Mouse (Mus musculus) limb, embryonic 12.5 days (tissue): ENCODE results near the gene Sema6c. TPM values are rescaled to one million over a fixed set of nuclear protein-coding genes. Genes with fewer than 3 reads are reported as not detected.

Source experiments
- ATAC-seq: fragments of 200-750 bp; cut with Nextera tagmentation; 2 replicates; pipeline ENCODE4 v1.8.0; 2017; ENCODE audit warnings: low read depth, moderate TSS enrichment; ENCODE audit not compliant: insufficient number of reproducible peaks, insufficient read depth, low FRiP score, low TSS enrichment
- H3K27ac ChIP-seq: fragments of 300-500 bp; sonication (generic); 2 replicates; pipeline ENCODE4 v1.5.1; 2016; ENCODE audit warnings: mild to moderate bottlenecking, moderate library complexity
- H3K27me3 ChIP-seq: fragments of 300-500 bp; sonication (generic); 2 replicates; pipeline ENCODE4 v1.6.1; 2016; ENCODE audit warnings: mild to moderate bottlenecking, moderate library complexity
- H3K36me3 ChIP-seq: fragments of 300-500 bp; sonication (generic); 2 replicates; pipeline ENCODE4 v1.6.1; 2016; ENCODE audit warnings: mild to moderate bottlenecking, moderate library complexity
- H3K4me1 ChIP-seq: fragments of 300-500 bp; sonication (generic); replicated peaks from 2 replicates; pipeline ENCODE4 v1.6.1; 2016
- H3K4me2 ChIP-seq: fragments of 300-500 bp; sonication (generic); 2 replicates; pipeline ENCODE4 v1.6.1; 2016; ENCODE audit warnings: mild to moderate bottlenecking, moderate library complexity
- H3K4me3 ChIP-seq: fragments of 300-500 bp; sonication (generic); replicated peaks from 2 replicates; pipeline ENCODE4 v1.5.1; 2016; ENCODE audit warnings: mild to moderate bottlenecking
- H3K9ac ChIP-seq: fragments of 300-500 bp; sonication (generic); replicated peaks from 2 replicates; pipeline ENCODE4 v1.6.1; 2016; ENCODE audit warnings: mild to moderate bottlenecking, moderate library complexity
- H3K9me3 ChIP-seq: fragments of 300-500 bp; sonication (generic); 2 replicates; pipeline ENCODE4 v1.6.1; 2016; ENCODE audit warnings: mild to moderate bottlenecking, moderate library complexity
- WGBS: fragments of 180-500 bp; shearing (Covaris S2); methylation state at CpG from one replicate; pipeline ENCODE4 v1.1.7; 2016; 5-methylcytosine and 5-hydroxymethylcytosine counted together
- polyA plus RNA-seq: library from polyadenylated mRNA; unstranded; fragments of >200 nt; fragmentation: Nextera tagmentation; extraction: Ambion mirVana; gene quantifications from 2 replicates; pipeline ENCODE4 v1.2.1, GENCODE M21; 2016

The Sema6c gene
- polyA plus RNA-seq, 1 experiment from 2014 or later, result 23.7 TPM

DNA sequence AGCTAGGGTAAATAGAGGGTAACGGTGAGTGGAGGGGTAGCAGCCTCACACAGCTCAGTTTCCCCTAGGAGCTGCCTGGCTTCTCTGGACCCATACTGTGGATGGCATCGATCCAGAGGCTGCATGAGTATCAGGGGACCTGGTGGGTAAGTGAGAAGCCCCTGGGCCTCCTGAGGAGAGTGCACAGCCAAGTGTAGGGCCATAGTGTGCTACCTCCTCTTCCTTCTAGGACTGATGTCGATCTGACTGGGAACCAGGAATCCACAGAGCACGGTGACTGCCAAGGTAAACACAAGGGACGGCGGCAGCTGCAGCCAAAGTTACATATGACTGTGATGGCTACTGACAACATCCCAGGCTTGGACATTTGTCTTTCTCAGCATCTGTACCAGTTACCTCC lies 10.8 kb downstream of the Sema6c start:
- Histone ChIP-seq H3K9ac (no peak overlapping the region), H3K27me3 (peaks cover 53% of the 10 kb centered on the region), H3K4me2 (no peak overlapping the region), H3K27ac (no peak overlapping the region), H3K9me3 (no peaks in the 10 kb centered on the region), H3K4me1 (peaks cover 19% of the 10 kb centered on the region), H3K4me3 (no peak overlapping the region), H3K36me3 (peaks cover 76% of the 10 kb centered on the region)
- 80% methylated on average over 6 of the region's 6 CpGs for WGBS
- no peak for ATAC-seq

DNA sequence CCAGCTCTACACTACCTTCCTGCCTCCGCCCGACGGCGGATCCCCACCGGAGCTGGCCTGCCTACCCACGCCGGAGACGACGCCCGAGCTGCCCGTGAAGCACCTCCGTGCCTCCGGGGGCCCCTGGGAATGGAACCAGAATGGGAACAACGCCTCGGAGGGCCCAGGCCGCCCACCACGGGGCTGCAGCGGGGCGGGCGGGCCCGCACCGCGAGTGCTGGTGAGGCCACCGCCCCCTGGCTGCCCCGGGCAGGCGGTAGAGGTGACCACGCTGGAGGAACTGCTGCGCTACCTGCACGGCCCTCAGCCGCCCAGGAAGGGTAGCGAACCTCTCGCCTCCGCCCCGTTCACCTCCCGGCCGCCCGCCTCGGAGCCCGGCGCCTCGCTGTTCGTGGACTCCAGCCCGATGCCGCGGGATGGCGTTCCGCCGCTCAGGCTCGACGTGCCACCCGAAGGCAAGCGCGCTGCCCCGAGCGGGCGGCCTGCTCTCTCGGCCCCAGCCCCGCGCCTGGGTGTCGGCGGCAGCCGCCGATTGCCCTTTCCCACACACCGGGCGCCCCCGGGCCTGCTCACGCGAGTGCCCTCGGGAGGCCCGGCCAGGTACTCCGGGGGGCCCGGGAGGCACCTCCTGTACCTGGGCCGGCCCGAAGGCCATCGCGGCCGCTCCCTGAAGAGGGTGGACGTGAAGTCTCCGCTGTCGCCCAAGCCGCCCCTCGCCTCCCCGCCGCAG lies 12.4 kb downstream of the Sema6c start:
- Histone ChIP-seq H3K4me1 (peaks cover 19% of the 10 kb centered on the region), H3K4me2 (peak overlapping the region; percentile 48), H3K9ac (peak overlapping the region; percentile 40), H3K36me3 (peaks cover 60% of the 10 kb centered on the region), H3K27ac (no peak overlapping the region), H3K4me3 (peak overlapping the region; percentile 28), H3K27me3 (peaks cover 53% of the 10 kb centered on the region), H3K9me3 (no peaks in the 10 kb centered on the region)
- ATAC-seq, result 0 out of 2 replicates have a peak, but pooled peaks have one; percentile 12
- 20% methylated on average over 83 of the region's 84 CpGs for WGBS

DNA sequence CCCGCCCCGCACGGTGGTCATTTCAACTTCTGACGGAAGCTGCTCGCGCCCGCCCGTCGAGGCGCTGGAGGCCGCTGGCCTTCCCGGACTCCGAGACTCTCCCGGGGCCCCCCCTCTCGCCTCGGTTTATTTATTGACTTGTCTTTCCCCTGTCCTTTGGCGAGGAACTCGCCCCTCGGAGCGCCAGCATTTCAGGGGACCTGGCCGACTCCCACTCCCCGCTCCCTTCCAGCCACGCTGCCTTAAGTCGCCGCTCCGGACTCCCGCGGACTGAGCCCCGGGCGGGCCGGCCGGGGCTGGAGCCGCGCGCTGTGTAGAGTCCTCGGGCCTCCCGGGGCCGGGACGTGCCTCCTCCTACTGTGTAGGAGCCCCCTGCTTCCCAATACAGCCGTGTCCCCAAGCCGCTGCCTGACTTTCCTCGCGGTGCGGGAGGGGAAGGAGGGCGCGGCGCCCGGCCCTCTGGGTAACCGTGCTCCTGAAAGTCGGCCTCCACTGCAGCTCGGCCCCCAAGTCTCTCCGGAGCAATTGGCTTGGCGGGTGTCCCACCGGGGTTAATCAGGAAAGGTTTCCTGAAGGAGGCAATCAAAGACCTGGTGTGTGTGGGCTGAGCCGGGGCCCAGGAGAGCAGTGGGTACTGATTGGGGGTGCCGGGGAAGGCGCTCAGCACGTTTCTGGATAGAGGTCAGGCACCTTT lies 13.1 kb downstream of the Sema6c start:
- 6% methylated on average over 58 of the region's 58 CpGs for WGBS
- Histone ChIP-seq H3K27ac (no peak overlapping the region), H3K27me3 (peaks cover 53% of the 10 kb centered on the region), H3K9me3 (no peaks in the 10 kb centered on the region), H3K9ac (peak overlapping the region; percentile 40), H3K36me3 (peaks cover 53% of the 10 kb centered on the region), H3K4me3 (peak overlapping the region; percentile 28), H3K4me1 (peaks cover 19% of the 10 kb centered on the region), H3K4me2 (peak overlapping the region; percentile 48)
- ATAC-seq, result peak; percentile 49; the same call in 1 of the 2 replicates

DNA sequence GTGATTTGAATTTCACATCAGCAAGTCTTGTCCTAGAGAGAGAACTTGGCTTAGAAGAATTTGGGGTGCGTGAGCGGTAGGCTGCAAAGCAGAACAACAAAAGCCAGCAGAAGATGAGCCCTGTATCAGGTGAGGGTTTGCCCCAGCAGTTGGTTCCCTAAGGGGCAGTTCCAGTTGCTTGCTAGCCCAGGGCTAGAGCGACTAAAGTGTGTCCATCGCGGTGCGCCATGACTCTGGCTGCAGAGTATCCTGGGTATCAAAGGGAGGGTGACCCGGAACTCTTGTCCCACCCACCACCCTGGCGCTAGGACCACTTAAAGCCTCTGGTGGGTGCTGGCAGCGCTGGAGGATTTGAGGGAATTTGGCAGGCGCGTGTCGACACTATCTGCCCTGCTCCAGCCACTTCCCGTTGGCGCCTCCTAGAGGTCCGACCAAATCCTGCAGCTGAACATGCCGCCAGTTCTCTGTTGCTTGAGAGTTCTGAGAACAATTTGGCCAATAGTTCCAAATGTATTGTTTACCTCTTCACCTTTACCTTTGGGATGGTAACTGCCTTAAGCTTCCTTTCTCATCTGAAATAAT lies 13.8 kb downstream of the Sema6c start:
- no peaks in the 10 kb centered on the region for H3K9me3 ChIP-seq
- peaks cover 46% of the 10 kb centered on the region for H3K36me3 ChIP-seq
- peak overlapping the region; percentile 48 for H3K4me2 ChIP-seq
- H3K27ac ChIP-seq, result no peak overlapping the region
- peak overlapping the region; percentile 28; the same call in 1 of the 2 replicates for H3K4me3 ChIP-seq
- 6% methylated on average over 16 of the region's 16 CpGs for WGBS
- no peak overlapping the region for H3K9ac ChIP-seq
- ATAC-seq, result no peak
- H3K27me3 ChIP-seq, result peaks cover 51% of the 10 kb centered on the region
- H3K4me1 ChIP-seq, result peaks cover 19% of the 10 kb centered on the region

DNA sequence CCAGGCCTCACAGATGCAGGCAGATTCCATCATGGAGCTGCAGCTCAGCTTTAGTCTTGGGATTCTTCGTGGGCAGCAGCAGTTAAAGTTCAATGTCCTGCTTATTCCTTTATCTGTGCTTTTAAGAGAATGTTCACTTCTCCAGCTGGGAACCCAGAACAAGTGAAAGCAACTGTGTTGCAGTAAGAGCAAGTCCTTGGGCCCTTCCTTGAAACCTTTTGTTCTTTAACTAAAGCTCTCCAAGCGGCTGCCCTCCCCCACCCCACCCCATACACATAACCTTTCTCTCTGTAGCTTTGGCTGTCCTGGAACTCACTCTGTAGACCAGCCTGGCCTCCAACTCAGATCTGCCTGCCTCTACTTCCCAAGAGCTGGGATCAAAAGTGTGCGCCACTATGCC lies 16.2 kb downstream of the Sema6c start:
- Histone ChIP-seq H3K9me3 (no peaks in the 10 kb centered on the region), H3K27ac (no peak overlapping the region), H3K4me1 (peaks cover 19% of the 10 kb centered on the region), H3K4me2 (no peak overlapping the region), H3K36me3 (peaks cover 22% of the 10 kb centered on the region), H3K4me3 (no peak overlapping the region), H3K9ac (no peak overlapping the region), H3K27me3 (peaks cover 27% of the 10 kb centered on the region)
- ATAC-seq, result no peak
- WGBS, result 75% methylated on average over 3 of the region's 3 CpGs

DNA sequence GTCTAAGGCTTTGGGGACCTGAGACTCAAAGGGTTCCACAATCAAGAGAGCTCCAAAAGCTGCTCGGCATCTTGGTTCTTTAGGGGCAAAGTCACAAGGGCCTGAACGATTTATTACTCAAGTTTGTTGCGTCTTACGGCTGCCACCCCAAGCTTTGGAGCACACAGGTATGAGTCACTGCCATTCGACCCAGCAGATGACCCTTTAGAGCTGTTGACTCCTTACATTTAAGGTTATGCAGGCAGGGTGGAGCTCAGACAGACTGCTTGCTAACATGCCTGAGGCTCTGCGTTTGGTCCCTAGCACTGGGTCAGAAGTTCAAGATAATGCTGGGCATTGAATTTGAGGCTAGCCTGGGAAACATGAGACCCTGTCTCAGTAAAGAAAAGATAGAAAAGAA lies 17.3 kb downstream of the Sema6c start:
- H3K27ac ChIP-seq, result no peak overlapping the region
- H3K9me3 ChIP-seq, result no peaks in the 10 kb centered on the region
- H3K27me3 ChIP-seq, result peaks cover 16% of the 10 kb centered on the region
- peaks cover 14% of the 10 kb centered on the region for H3K36me3 ChIP-seq
- peaks cover 16% of the 10 kb centered on the region for H3K4me1 ChIP-seq
- H3K4me3 ChIP-seq, result no peak overlapping the region
- no peak overlapping the region for H3K4me2 ChIP-seq
- WGBS, result 67% methylated on average over 6 of the region's 6 CpGs
- no peak overlapping the region for H3K9ac ChIP-seq
- ATAC-seq, result no peak

DNA sequence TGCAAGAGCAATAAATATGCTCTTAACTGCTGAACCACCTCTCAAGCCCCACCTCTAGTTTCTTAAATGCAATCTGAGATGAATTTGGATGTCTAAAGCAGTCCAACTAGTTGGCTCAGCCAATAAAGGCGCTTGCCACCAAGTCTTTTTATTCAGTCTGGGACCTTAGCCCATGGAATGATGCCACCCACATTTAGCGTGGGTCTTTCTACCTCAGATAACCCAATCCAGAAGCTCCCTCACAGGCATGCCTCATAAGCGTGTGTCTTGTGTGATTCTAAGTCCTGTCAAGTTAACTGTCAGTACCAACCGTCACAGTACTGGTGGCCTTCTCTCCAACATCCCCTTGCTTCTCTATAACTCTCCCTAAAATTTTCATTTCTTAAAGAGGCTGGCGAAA lies 18.7 kb downstream of the Sema6c start:
- Histone ChIP-seq H3K27ac (no peak overlapping the region), H3K9me3 (no peaks in the 10 kb centered on the region), H3K4me2 (no peak overlapping the region), H3K36me3 (peaks cover 14% of the 10 kb centered on the region), H3K4me3 (no peak overlapping the region), H3K27me3 (peaks cover 2% of the 10 kb centered on the region), H3K4me1 (peaks cover 4% of the 10 kb centered on the region; the same call in 1 of the 2 replicates), H3K9ac (no peak overlapping the region)
- 86% methylated on average over 5 of the region's 5 CpGs for WGBS
- no peak for ATAC-seq

DNA sequence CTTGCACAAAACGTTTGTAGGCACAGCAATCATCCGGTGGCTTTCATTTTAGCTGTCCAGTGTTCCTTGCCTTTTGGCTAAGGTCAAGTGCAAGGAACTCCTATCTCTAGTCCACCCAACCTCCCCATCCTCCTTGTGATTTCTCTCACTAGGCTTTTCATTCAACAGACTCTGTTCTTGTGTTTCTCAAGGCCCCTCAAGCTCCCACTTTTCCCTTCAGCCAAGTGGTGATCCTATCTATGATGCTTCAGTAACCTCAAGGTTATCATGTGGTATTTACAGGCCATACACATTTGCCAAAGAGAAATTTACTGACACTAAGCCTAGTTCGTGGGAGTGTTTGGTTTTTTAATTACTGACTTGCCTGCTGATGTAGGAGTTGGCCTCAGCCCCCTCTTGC lies 19.6 kb downstream of the Sema6c start:
- 72% methylated on average over 3 of the region's 3 CpGs for WGBS
- Histone ChIP-seq H3K9me3 (no peaks in the 10 kb centered on the region), H3K27me3 (no peaks in the 10 kb centered on the region), H3K9ac (no peak overlapping the region), H3K36me3 (peaks cover 23% of the 10 kb centered on the region), H3K4me2 (no peak overlapping the region), H3K4me1 (no peaks in the 10 kb centered on the region), H3K4me3 (no peak overlapping the region), H3K27ac (no peak overlapping the region)
- no peak for ATAC-seq

DNA sequence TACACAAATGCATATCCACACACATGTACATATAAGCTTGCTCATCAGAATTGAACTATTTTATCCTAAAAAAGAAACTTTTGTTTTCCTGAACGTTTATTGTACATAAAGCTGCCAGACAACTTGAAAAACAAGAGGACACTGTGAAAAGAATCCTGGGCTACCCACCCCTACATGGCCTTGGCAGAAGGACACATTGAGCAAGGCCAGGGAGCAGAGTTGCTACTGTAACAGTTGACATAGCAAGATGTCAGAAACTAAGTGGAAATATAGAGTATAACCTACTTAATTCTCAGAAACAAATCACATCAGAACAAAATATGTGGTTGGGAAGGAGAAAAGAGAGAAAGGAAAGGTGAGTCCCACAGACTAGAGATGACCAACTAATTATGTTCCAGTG lies 21.6 kb downstream of the Sema6c start:
- WGBS, result 73% methylated on average over 1 of the region's 1 CpGs
- H3K36me3 ChIP-seq, result peaks cover 42% of the 10 kb centered on the region
- no peak overlapping the region for H3K27ac ChIP-seq
- H3K4me1 ChIP-seq, result no peaks in the 10 kb centered on the region
- H3K27me3 ChIP-seq, result no peaks in the 10 kb centered on the region
- H3K9me3 ChIP-seq, result no peaks in the 10 kb centered on the region
- H3K9ac ChIP-seq, result no peak overlapping the region
- ATAC-seq, result no peak
- no peak overlapping the region for H3K4me3 ChIP-seq
- no peak overlapping the region for H3K4me2 ChIP-seq

DNA sequence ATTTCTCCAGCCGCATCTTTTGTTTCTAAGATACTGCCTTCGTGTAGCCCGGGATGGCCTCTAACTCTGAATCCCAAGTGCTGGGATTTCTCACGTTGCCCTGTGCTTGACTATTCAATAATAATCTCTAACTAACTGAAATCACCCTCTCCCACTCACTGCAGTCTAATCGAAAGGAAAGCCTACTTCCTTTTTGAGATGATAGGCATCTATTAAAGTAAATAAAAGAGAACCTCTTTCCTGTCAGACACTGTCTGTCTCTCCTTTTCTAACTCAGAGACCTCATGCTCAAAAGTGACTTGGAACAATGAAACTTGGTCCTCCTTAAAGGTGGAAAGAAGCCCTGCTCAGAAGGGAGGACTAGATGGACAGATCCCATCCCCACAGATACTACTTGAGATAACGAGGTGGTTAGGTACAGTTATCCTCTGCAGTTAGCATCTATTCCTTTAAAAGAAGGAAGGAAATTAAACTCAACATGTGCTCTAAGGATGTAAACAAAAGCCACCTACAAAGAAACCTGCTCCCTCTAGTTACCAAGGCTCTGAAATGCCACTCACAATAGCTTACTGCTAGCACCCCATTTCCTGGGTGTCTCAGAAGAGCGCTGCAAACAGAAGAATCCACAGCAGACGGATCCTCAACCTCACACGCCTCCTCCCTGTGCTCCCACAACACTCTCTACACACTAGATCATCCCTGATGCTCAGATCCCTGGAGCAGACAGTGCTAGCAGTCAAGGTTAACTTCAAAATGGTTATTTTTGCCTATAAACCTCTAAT lies 24.7 kb downstream of the Sema6c start:
- H3K9ac ChIP-seq, result no peak overlapping the region
- H3K27me3 ChIP-seq, result no peaks in the 10 kb centered on the region
- H3K9me3 ChIP-seq, result no peaks in the 10 kb centered on the region
- no peak overlapping the region for H3K4me2 ChIP-seq
- H3K4me1 ChIP-seq, result no peaks in the 10 kb centered on the region
- WGBS, result 94% methylated on average over 9 of the region's 9 CpGs
- no peak overlapping the region for H3K27ac ChIP-seq
- H3K36me3 ChIP-seq, result peaks cover 73% of the 10 kb centered on the region
- no peak for ATAC-seq
- no peak overlapping the region for H3K4me3 ChIP-seq

DNA sequence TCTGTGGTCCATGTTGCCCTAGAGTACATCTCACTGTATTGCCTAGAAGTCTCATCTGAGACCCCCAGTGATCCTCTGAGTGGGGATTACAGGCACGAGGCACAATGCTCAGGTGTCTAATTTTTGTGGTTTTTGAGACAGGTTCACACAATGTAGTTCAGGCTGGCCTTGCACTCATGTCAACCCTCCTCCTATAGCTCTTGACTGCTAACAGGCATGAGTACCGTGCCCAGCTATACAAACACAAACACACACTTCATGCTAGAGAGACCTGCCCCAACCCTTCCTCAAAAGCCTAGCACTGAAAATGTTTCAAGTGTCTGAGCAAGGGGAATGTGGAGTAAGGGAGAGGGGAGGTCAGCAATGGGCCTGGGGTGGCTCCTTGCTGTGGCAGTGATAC lies 25.8 kb downstream of the Sema6c start:
- no peaks in the 10 kb centered on the region for H3K9me3 ChIP-seq
- no peak overlapping the region for H3K4me3 ChIP-seq
- H3K36me3 ChIP-seq, result peaks cover 80% of the 10 kb centered on the region
- no peaks in the 10 kb centered on the region for H3K4me1 ChIP-seq
- 93% methylated on average over 2 of the region's 2 CpGs for WGBS
- H3K9ac ChIP-seq, result no peak overlapping the region
- no peak overlapping the region for H3K27ac ChIP-seq
- no peak for ATAC-seq
- no peak overlapping the region for H3K4me2 ChIP-seq
- H3K27me3 ChIP-seq, result no peaks in the 10 kb centered on the region
